Comparison of ENCODE assay signal across 30 mouse cellular contexts in the genomic region with DNA sequence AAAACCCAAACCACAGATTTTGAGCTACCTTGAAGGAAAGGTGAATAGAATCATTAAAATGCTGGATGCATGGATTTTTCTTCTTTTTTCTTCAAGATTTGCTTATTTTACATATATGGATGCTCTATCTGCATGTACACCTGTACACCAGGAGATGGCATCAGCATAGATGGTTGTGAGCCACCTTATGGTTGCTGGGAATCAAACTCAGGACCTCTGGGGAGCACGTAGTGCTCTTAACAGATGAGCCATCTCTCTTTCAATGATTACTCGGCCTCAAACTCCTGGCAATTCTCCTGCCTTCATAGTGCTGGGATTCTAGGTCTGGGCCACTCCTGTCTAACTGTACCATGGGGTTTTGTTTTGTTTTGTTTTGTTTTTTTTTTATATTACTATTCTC. TPM values are rescaled to one million over a fixed set of nuclear protein-coding genes. Genes with fewer than 3 reads are reported as not detected.
DNase-seq lines count a peak whose midpoint lies in the region; ATAC-seq and TF ChIP-seq lines count a peak whose summit lies in the region.
"Had no signal": no experiment of that assay in that cellular context is flagged by ENCODE, and none has a peak within 500 bp of the region (broad histone marks: within the 10 kb centered on the region; RNA-seq: fewer than 3 reads in every experiment).

No protein-coding gene starts in this region.

- in situ Hi-C loops in CH12.LX (cut with MboI; ENCODE audit: low pct_ligation_motif_present, low pct_unique_long_range_greater_than_20kb, low sequenced_read_pairs), result no loop called here

- TF ChIP-seq POLR2A in CH12.LX (IDR thresholded peaks at IDR 0.05; ENCODE audit: low read depth, low read length), result no peak
- no peak for TF ChIP-seq POLR2A in thymus, adult 2 months (IDR thresholded peaks at IDR 0.05; ENCODE audit: control insufficient read depth, extremely low read depth, insufficient read depth, low read length, poor library complexity)

- 72% methylated on average over 2 of the region's 2 CpGs for WGBS in forebrain, embryonic 11.5 days
- 63% methylated on average over 2 of the region's 2 CpGs for WGBS in forebrain, embryonic 12.5 days
- 69% methylated on average over 2 of the region's 2 CpGs for WGBS in liver, postnatal 0 days (ENCODE audit: insufficient replicate concordance)
- 92% methylated on average over 2 of the region's 2 CpGs for WGBS in thymus, adult 2 months

- no peaks in the 10 kb centered on the region for H3K9me3 ChIP-seq in forebrain, embryonic 11.5 days (ENCODE audit: control insufficient read depth, low read length)
- H3K9me3 ChIP-seq in forebrain, embryonic 12.5 days, result no peaks in the 10 kb centered on the region
- H3K9me3 ChIP-seq in liver, postnatal 0 days (ENCODE audit: low read length), result no peaks in the 10 kb centered on the region
- no peaks in the 10 kb centered on the region for H3K9me3 ChIP-seq in CH12.LX (replicated peaks; ENCODE audit: low read length)
- H3K9me3 ChIP-seq: embryonic facial prominence, embryonic 13.5 days; forebrain, embryonic 15.5 days; heart, embryonic 12.5 days; hindbrain, embryonic 10.5 days; limb, embryonic 13.5 days; liver, embryonic 13.5 days; neural tube, embryonic 15.5 days had no signal

- no peak for ATAC-seq in forebrain, embryonic 11.5 days (replicated peaks; ENCODE audit: low FRiP score)
- ATAC-seq in forebrain, embryonic 12.5 days (ENCODE audit: low FRiP score), result no peak
- ATAC-seq in liver, postnatal 0 days, result no peak
- ATAC-seq: forebrain, embryonic 15.5 days; midbrain, embryonic 16.5 days had no signal

- dilution Hi-C loops in CH12.LX (cut with MboI; ENCODE audit: extremely low pct_ligation_motif_present, extremely low pct_unique_long_range_greater_than_20kb, low sequenced_read_pairs), result no loop called here

- H3K4me1 ChIP-seq in forebrain, embryonic 11.5 days (replicated peaks; ENCODE audit: control insufficient read depth, insufficient read depth, low read length), result peaks cover 3% of the 10 kb centered on the region; the same call in 1 of the 2 replicates
- peaks cover 18% of the 10 kb centered on the region for H3K4me1 ChIP-seq in forebrain, embryonic 12.5 days
- peaks cover 16% of the 10 kb centered on the region for H3K4me1 ChIP-seq in liver, postnatal 0 days (ENCODE audit: insufficient read depth)
- H3K4me1 ChIP-seq in CH12.LX (ENCODE audit: control insufficient read depth in 1 of 2, insufficient read depth in 2 of 2), result peaks cover 3 to 23% of the 10 kb centered on the region in 2 experiments; a peak in 3 of 4 replicates
- peaks cover 6% of the 10 kb centered on the region; the same call in 1 of the 2 replicates for H3K4me1 ChIP-seq in thymus, adult 2 months (replicated peaks; ENCODE audit: control insufficient read depth, insufficient read depth, low read length)

- no peak overlapping the region for H3K9ac ChIP-seq in forebrain, embryonic 11.5 days (ENCODE audit: low read length)
- no peak overlapping the region for H3K9ac ChIP-seq in forebrain, embryonic 12.5 days
- no peak overlapping the region for H3K9ac ChIP-seq in liver, postnatal 0 days (replicated peaks)
- H3K9ac ChIP-seq in CH12.LX (ENCODE audit: insufficient read depth, low read depth), result no peak overlapping the region
- H3K9ac ChIP-seq: embryonic facial prominence, embryonic 13.5 days; forebrain, embryonic 15.5 days; heart, embryonic 12.5 days; limb, embryonic 13.5 days; liver, embryonic 13.5 days; lung, embryonic 14.5 days; neural tube, embryonic 15.5 days had no signal

- H3K4me2 ChIP-seq in forebrain, embryonic 11.5 days (ENCODE audit: low read depth, low read length, severe bottlenecking), result no peak overlapping the region
- H3K4me2 ChIP-seq in forebrain, embryonic 12.5 days, result no peak overlapping the region
- H3K4me2 ChIP-seq in liver, postnatal 0 days (ENCODE audit: low read depth, low read length), result no peak overlapping the region
- H3K4me2 ChIP-seq in CH12.LX (ENCODE audit: insufficient read depth, low read depth, poor library complexity, severe bottlenecking), result no peak overlapping the region
- H3K4me2 ChIP-seq: embryonic facial prominence, embryonic 13.5 days; forebrain, embryonic 15.5 days; heart, embryonic 12.5 days; limb, embryonic 13.5 days; liver, embryonic 13.5 days; lung, embryonic 14.5 days; neural tube, embryonic 15.5 days had no signal

- H3K36me3 ChIP-seq in forebrain, embryonic 11.5 days (ENCODE audit: control insufficient read depth, insufficient read depth, low read length), result no peaks in the 10 kb centered on the region
- H3K36me3 ChIP-seq in forebrain, embryonic 12.5 days (replicated peaks), result no peaks in the 10 kb centered on the region
- H3K36me3 ChIP-seq in liver, postnatal 0 days (replicated peaks; ENCODE audit: insufficient read depth, low read length), result no peaks in the 10 kb centered on the region
- H3K36me3 ChIP-seq in CH12.LX (replicated peaks in 1 of 2; ENCODE audit: control insufficient read depth in 1 of 2, insufficient read depth in 1 of 2, low read length in 1 of 2), result no peaks in the 10 kb centered on the region
- H3K36me3 ChIP-seq in thymus, adult 2 months (ENCODE audit: control insufficient read depth, insufficient read depth, low read length), result no peaks in the 10 kb centered on the region
- H3K36me3 ChIP-seq: embryonic facial prominence, embryonic 13.5 days; forebrain, embryonic 15.5 days; heart, embryonic 12.5 days; hindbrain, embryonic 10.5 days; limb, embryonic 13.5 days; liver, embryonic 13.5 days; neural tube, embryonic 15.5 days had no signal

- no peaks in the 10 kb centered on the region for H3K79me2 ChIP-seq in CH12.LX (replicated peaks; ENCODE audit: control insufficient read depth, extremely low read depth, insufficient read depth, poor library complexity, severe bottlenecking)

- TF ChIP-seq CTCF in liver, postnatal 0 days (IDR thresholded peaks at IDR 0.05; ENCODE audit: low read depth), result peak; percentile 22; the same call in 1 of the 2 replicates
- TF ChIP-seq CTCF in CH12.LX (conservative IDR thresholded peaks at IDR 0.05 in 1 of 2, IDR thresholded peaks at IDR 0.05 in 1 of 2; ENCODE audit: low read depth in 2 of 2, low read length in 2 of 2), result peak in 1 of 2 experiments; percentile 47; a peak in 2 of 4 replicates
- TF ChIP-seq CTCF in thymus, adult 2 months (IDR thresholded peaks at IDR 0.05; ENCODE audit: borderline replicate concordance, control insufficient read depth, extremely low read depth, insufficient read depth, low read length, poor library complexity), result no peak

- H3K4me3 ChIP-seq in forebrain, embryonic 11.5 days (ENCODE audit: low read depth, low read length), result no peak overlapping the region
- no peak overlapping the region for H3K4me3 ChIP-seq in forebrain, embryonic 12.5 days (replicated peaks)
- H3K4me3 ChIP-seq in liver, postnatal 0 days (ENCODE audit: low read depth, low read length), result no peak overlapping the region
- no peak overlapping the region for H3K4me3 ChIP-seq in CH12.LX (replicated peaks in 1 of 3; ENCODE audit: low read depth in 2 of 3, low read length in 2 of 3, poor library complexity in 1 of 3)
- H3K4me3 ChIP-seq in thymus, adult 2 months (ENCODE audit: control insufficient read depth, insufficient read depth, low read length), result no peak overlapping the region
- H3K4me3 ChIP-seq: embryonic facial prominence, embryonic 13.5 days; erythroblast, embryonic 14.5 days; forebrain, embryonic 15.5 days; heart, embryonic 12.5 days; hindbrain, embryonic 10.5 days; limb, embryonic 13.5 days; liver, embryonic 13.5 days; neural tube, embryonic 15.5 days had no signal

- H3K27me3 ChIP-seq in forebrain, embryonic 11.5 days (ENCODE audit: control insufficient read depth, insufficient read depth, low read length), result no peaks in the 10 kb centered on the region
- no peaks in the 10 kb centered on the region for H3K27me3 ChIP-seq in forebrain, embryonic 12.5 days
- no peaks in the 10 kb centered on the region for H3K27me3 ChIP-seq in liver, postnatal 0 days (ENCODE audit: insufficient read depth, low read length)
- peaks cover 2% of the 10 kb centered on the region for H3K27me3 ChIP-seq in CH12.LX (replicated peaks)
- no peaks in the 10 kb centered on the region for H3K27me3 ChIP-seq in thymus, adult 2 months (ENCODE audit: control insufficient read depth, insufficient read depth, low read length)
- H3K27me3 ChIP-seq: forebrain, embryonic 15.5 days; heart, embryonic 12.5 days; liver, embryonic 13.5 days; neural tube, embryonic 15.5 days had no signal

- no peak for TF ChIP-seq EP300 in liver, postnatal 0 days (IDR thresholded peaks at IDR 0.05; ENCODE audit: low read depth)
- no peak for TF ChIP-seq EP300 in CH12.LX (IDR thresholded peaks at IDR 0.05; ENCODE audit: low read length)

- H3K27ac ChIP-seq in forebrain, embryonic 11.5 days (ENCODE audit: low read depth, low read length), result no peak overlapping the region
- H3K27ac ChIP-seq in forebrain, embryonic 12.5 days, result no peak overlapping the region
- H3K27ac ChIP-seq in liver, postnatal 0 days (ENCODE audit: low read depth), result no peak overlapping the region
- no peak overlapping the region for H3K27ac ChIP-seq in CH12.LX (ENCODE audit: insufficient read depth, low read depth)
- H3K27ac ChIP-seq in thymus, adult 2 months (ENCODE audit: control insufficient read depth, insufficient read depth, low read length), result no peak overlapping the region
- H3K27ac ChIP-seq: embryonic facial prominence, embryonic 13.5 days; forebrain, embryonic 15.5 days; hindbrain, embryonic 10.5 days; limb, embryonic 13.5 days; liver, embryonic 13.5 days; neural tube, embryonic 15.5 days had no signal

- no peak; the same call in 1 of the 2 replicates for TF ChIP-seq RAD21 in CH12.LX (IDR thresholded peaks at IDR 0.05; ENCODE audit: low read depth, low read length)

- DNase-seq in forebrain, embryonic 11.5 days (ENCODE audit: low spot score), result peak; percentile 5
- DNase-seq in liver, postnatal 0 days, result no peak
- DNase-seq in liver, result no peak
- no peak for DNase-seq in CH12.LX (ENCODE audit: extremely low read depth)
- peak; percentile 48 for DNase-seq in naive thymus-derived CD4-positive, alpha-beta T cell, adult 2 months (ENCODE audit: low read depth)
- DNase-seq in cerebellum, adult 8-10 months, result no peak
- DNase-seq in thymus, adult 2 months, result no peak
- DNase-seq: adrenal gland, adult 8-10 months; cerebellum, adult 18-20 months; cerebellum, postnatal 36 days; embryo, embryonic 11 days; gastrocnemius, postnatal 25 days; heart, adult 18-20 months; heart, postnatal 10 days; kidney, adult 2 months; kidney, postnatal 25 days; liver, embryonic 13.5 days; lung, embryonic 14.5 days; lung, postnatal 4 days; thymus, postnatal 14 days had no signal

RNA-seq across cellular contexts. Expression of gene Ccpg1os, which starts 2.1 kb away (rescaled TPM):
- polyA plus RNA-seq in forebrain, embryonic 11.5 days (2014; fragmentation: Nextera tagmentation; extraction: Ambion mirVana), result 17.6 and 18.7 TPM in 2 replicates
- polyA plus RNA-seq in forebrain, embryonic 12.5 days (2016; fragmentation: Nextera tagmentation; extraction: Ambion mirVana), result 21.4 and 22.8 TPM in 2 replicates
- 4.8 and 5.4 TPM in 2 replicates for polyA plus RNA-seq in liver, postnatal 0 days (2015; fragmentation: Nextera tagmentation; extraction: Ambion mirVana)
- total RNA-seq in CH12.LX (2012; rRNA removed), result 4.0 and 7.3 TPM in 2 replicates
- total RNA-seq in CH12.LX (2014; rRNA removed), result 9.2 and 12.6 TPM in 2 replicates
- 4.0 and 5.2 TPM in 2 replicates for polyA plus RNA-seq in CH12.LX (2012; ENCODE audit: insufficient read length, low read depth)
- 5.5 and 6.0 TPM in 2 replicates for polyA plus RNA-seq in thymus, adult 2 months (2012; rRNA removed)

RNA-seq across cellular contexts. Expression of gene Ccpg1, which starts 2.2 kb away (rescaled TPM):
- 19.6 and 20.4 TPM in 2 replicates for polyA plus RNA-seq in forebrain, embryonic 11.5 days (2014; fragmentation: Nextera tagmentation; extraction: Ambion mirVana)
- polyA plus RNA-seq in forebrain, embryonic 12.5 days (2016; fragmentation: Nextera tagmentation; extraction: Ambion mirVana), result 26.0 and 28.9 TPM in 2 replicates
- 14.6 and 15.2 TPM in 2 replicates for polyA plus RNA-seq in liver, postnatal 0 days (2015; fragmentation: Nextera tagmentation; extraction: Ambion mirVana)
- total RNA-seq in CH12.LX (2012; rRNA removed), result 3.6 and 5.2 TPM in 2 replicates
- total RNA-seq in CH12.LX (2014; rRNA removed), result 5.7 and 6.2 TPM in 2 replicates
- 15.4 and 18.3 TPM in 2 replicates for polyA plus RNA-seq in CH12.LX (2012; ENCODE audit: insufficient read length, low read depth)
- polyA plus RNA-seq in thymus, adult 2 months (2012; rRNA removed), result 11.6 and 12.3 TPM in 2 replicates

RNA-seq across cellular contexts. Expression of gene Gm44503, which starts 24.4 kb away (rescaled TPM):
- 0.15 TPM in 1 of 2 replicates, not detected in the other for polyA plus RNA-seq in forebrain, embryonic 11.5 days (2014; fragmentation: Nextera tagmentation; extraction: Ambion mirVana)
- not detected in 2 replicates for polyA plus RNA-seq in forebrain, embryonic 12.5 days (2016; fragmentation: Nextera tagmentation; extraction: Ambion mirVana)
- not detected in 2 replicates for polyA plus RNA-seq in liver, postnatal 0 days (2015; fragmentation: Nextera tagmentation; extraction: Ambion mirVana)
- not detected in 2 replicates for total RNA-seq in CH12.LX (2012; rRNA removed)
- not detected in 2 replicates for total RNA-seq in CH12.LX (2014; rRNA removed)
- polyA plus RNA-seq in CH12.LX (2012; ENCODE audit: insufficient read length, low read depth), result not detected in 2 replicates
- not detected in 2 replicates for polyA plus RNA-seq in thymus, adult 2 months (2012; rRNA removed)
- total RNA-seq: adrenal gland, adult 8-10 months; gastrocnemius, postnatal 25 days; heart, adult 18-20 months; heart, postnatal 10 days had no signal
- polyA plus RNA-seq: embryonic facial prominence, embryonic 13.5 days; forebrain, embryonic 15.5 days; heart, embryonic 12.5 days; hindbrain, embryonic 10.5 days; kidney, adult 2 months; limb, embryonic 13.5 days; liver, embryonic 13.5 days; lung, embryonic 14.5 days; midbrain, embryonic 16.5 days; neural tube, embryonic 15.5 days; stomach, embryonic 16.5 days had no signal

RNA-seq across cellular contexts. Expression of gene Dyx1c1, which starts 24.5 kb away (rescaled TPM):
- 1.6 and 1.9 TPM in 2 replicates for polyA plus RNA-seq in forebrain, embryonic 11.5 days (2014; fragmentation: Nextera tagmentation; extraction: Ambion mirVana)
- 1.6 and 2.6 TPM in 2 replicates for polyA plus RNA-seq in forebrain, embryonic 12.5 days (2016; fragmentation: Nextera tagmentation; extraction: Ambion mirVana)
- polyA plus RNA-seq in liver, postnatal 0 days (2015; fragmentation: Nextera tagmentation; extraction: Ambion mirVana), result 0.19 and 0.26 TPM in 2 replicates
- total RNA-seq in CH12.LX (2012; rRNA removed), result 2.1 and 3.4 TPM in 2 replicates
- total RNA-seq in CH12.LX (2014; rRNA removed), result 6.2 and 6.8 TPM in 2 replicates
- polyA plus RNA-seq in CH12.LX (2012; ENCODE audit: insufficient read length, low read depth), result 5.7 and 6.1 TPM in 2 replicates
- polyA plus RNA-seq in thymus, adult 2 months (2012; rRNA removed), result 0.19 and 0.29 TPM in 2 replicates
- polyA plus RNA-seq: erythroblast, embryonic 14.5 days had no signal

RNA-seq across cellular contexts. Expression of gene Pigb, which starts 57.1 kb away (rescaled TPM):
- polyA plus RNA-seq in forebrain, embryonic 11.5 days (2014; fragmentation: Nextera tagmentation; extraction: Ambion mirVana), result 15.8 and 19.8 TPM in 2 replicates
- polyA plus RNA-seq in forebrain, embryonic 12.5 days (2016; fragmentation: Nextera tagmentation; extraction: Ambion mirVana), result 10.3 and 13.6 TPM in 2 replicates
- 2.9 and 3.1 TPM in 2 replicates for polyA plus RNA-seq in liver, postnatal 0 days (2015; fragmentation: Nextera tagmentation; extraction: Ambion mirVana)
- total RNA-seq in CH12.LX (2012; rRNA removed) (5.7 and 6.7 TPM in 2 replicates), CH12.LX (2014; rRNA removed) (2.8 and 3.8 TPM in 2 replicates)
- polyA plus RNA-seq in CH12.LX (2012; ENCODE audit: insufficient read length, low read depth), result 13.6 and 15.9 TPM in 2 replicates
- polyA plus RNA-seq in thymus, adult 2 months (2012; rRNA removed), result 8.2 and 11.7 TPM in 2 replicates

Comparison
In these comparisons a context has a peak if more than half of its experiments do, and no peak if none do; other contexts are left out.
1. DNase-seq: peak in forebrain, embryonic 11.5 days (single experiment) and naive thymus-derived CD4-positive, alpha-beta T cell, adult 2 months (single experiment); none in liver, postnatal 0 days (single experiment), liver (single experiment), CH12.LX (single experiment), cerebellum, adult 8-10 months (single experiment) and thymus, adult 2 months (single experiment).